9 mouse cellular contexts compared by ENCODE assay signal in the genomic region with DNA sequence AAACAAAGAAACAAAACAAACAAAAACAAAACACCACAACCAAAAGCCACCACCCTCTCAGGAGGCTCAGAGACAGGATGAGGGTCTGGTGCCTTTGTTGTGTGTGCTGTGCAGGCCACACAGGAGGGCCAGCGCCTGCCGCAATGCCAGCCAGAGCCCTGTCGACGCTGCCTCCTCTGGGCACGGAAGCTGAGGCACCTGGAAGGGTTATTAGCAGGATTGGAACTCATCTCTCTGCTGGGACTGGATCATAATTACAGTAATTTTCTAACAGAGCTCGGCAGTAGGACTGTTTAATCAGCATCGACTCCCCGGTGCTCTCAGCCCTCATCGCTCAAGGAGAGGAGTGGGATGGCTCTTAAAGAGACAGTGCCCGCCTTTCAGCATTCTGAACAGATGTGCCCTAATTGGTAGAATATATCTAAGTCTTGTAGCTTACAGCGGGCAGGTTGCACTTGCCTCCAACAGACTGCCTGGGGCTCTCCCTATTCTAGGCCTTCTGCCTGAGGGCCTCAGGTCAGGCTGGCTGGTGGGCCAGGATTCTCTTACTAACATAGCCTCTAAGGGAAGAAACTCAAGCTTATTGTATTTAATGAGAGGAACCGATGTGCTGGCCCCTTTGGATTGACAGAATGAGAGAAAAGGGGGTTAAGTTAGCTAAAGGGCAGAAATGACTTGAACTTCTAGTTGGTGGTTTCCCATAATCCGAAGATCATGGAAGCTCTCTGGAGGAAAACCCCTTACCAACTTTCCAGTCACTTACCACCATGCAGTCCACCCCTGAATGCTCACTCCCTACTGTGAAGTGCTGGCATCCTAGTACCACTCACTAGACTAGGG. TPM values are rescaled to one million over a fixed set of nuclear protein-coding genes. Genes with fewer than 3 reads are reported as not detected.
A peak's percentile ranks its signal among the peaks of the same experiment; 100 is the strongest.
DNase-seq lines count a peak whose midpoint lies in the region; ATAC-seq and TF ChIP-seq lines count a peak whose summit lies in the region.
"Had no signal": no experiment of that assay in that cellular context is flagged by ENCODE, and none has a peak within 500 bp of the region (broad histone marks: within the 10 kb centered on the region; RNA-seq: fewer than 3 reads in every experiment).

No protein-coding gene starts in this region.

- H3K4me3 ChIP-seq in kidney, adult 2 months (ENCODE audit: insufficient read depth, low read depth, low read length), result no peak overlapping the region
- H3K4me3 ChIP-seq in brown adipose tissue, adult 24 weeks (ENCODE audit: insufficient read depth, low read depth, low read length), result no peak overlapping the region; the same call in 1 of the 2 replicates
- no peak overlapping the region for H3K4me3 ChIP-seq in forebrain, embryonic 16.5 days (replicated peaks; ENCODE audit: low read length)
- H3K4me3 ChIP-seq in midbrain, embryonic 14.5 days (replicated peaks; ENCODE audit: low read depth, low read length), result no peak overlapping the region

- 0 out of 2 replicates have a peak, but pooled peaks cover 2% of the 10 kb centered on the region for H3K4me1 ChIP-seq in kidney, adult 2 months (ENCODE audit: control insufficient read depth, insufficient read depth, low read length)
- peaks cover 38% of the 10 kb centered on the region for H3K4me1 ChIP-seq in brown adipose tissue, adult 24 weeks (ENCODE audit: control insufficient read depth, insufficient read depth, insufficient read length, low read length)
- peaks cover 18% of the 10 kb centered on the region for H3K4me1 ChIP-seq in forebrain, embryonic 16.5 days (replicated peaks; ENCODE audit: control insufficient read depth, insufficient read depth, low read length)
- H3K4me1 ChIP-seq in midbrain, embryonic 14.5 days (ENCODE audit: control insufficient read depth, insufficient read depth, low read length), result peaks cover 20% of the 10 kb centered on the region; the same call in 1 of the 2 replicates

- no peak for DNase-seq in kidney, adult 2 months
- no peak for DNase-seq in kidney, postnatal 4 days
- peak; percentile 58 for DNase-seq in midbrain, embryonic 14.5 days
- no peak for DNase-seq in adrenal gland, postnatal 14 days
- no peak for DNase-seq in urinary bladder, postnatal 36 days (ENCODE audit: low spot score in 2 of 2)
- DNase-seq in retina, postnatal 1 day, result no peak
- DNase-seq: adrenal gland, adult 2 months had no signal

- no peak overlapping the region for H3K4me2 ChIP-seq in forebrain, embryonic 16.5 days (ENCODE audit: low read length)
- 0 out of 2 replicates have a peak overlapping the region, but pooled peaks have one; percentile 14 for H3K4me2 ChIP-seq in midbrain, embryonic 14.5 days (ENCODE audit: low read length)

- 79% methylated on average over 13 of the region's 13 CpGs for WGBS in kidney, adult 2 months
- 29% methylated on average over 13 of the region's 13 CpGs for WGBS in forebrain, embryonic 16.5 days
- 24% methylated on average over 13 of the region's 13 CpGs for WGBS in midbrain, embryonic 14.5 days

- no peaks in the 10 kb centered on the region for H3K27me3 ChIP-seq in kidney, adult 2 months (replicated peaks; ENCODE audit: control insufficient read depth, insufficient read depth, low read length)
- H3K27me3 ChIP-seq in forebrain, embryonic 16.5 days (replicated peaks; ENCODE audit: control insufficient read depth, insufficient read depth, low read length), result no peaks in the 10 kb centered on the region
- H3K27me3 ChIP-seq in midbrain, embryonic 14.5 days (ENCODE audit: control insufficient read depth, insufficient read depth, low read length), result no peaks in the 10 kb centered on the region

- peaks cover 2% of the 10 kb centered on the region for H3K36me3 ChIP-seq in kidney, adult 2 months (ENCODE audit: control insufficient read depth, insufficient read depth, low read length)
- H3K36me3 ChIP-seq in forebrain, embryonic 16.5 days (ENCODE audit: control insufficient read depth, insufficient read depth), result peaks cover 7% of the 10 kb centered on the region; the same call in 1 of the 2 replicates
- peaks cover 21% of the 10 kb centered on the region for H3K36me3 ChIP-seq in midbrain, embryonic 14.5 days (ENCODE audit: control insufficient read depth, insufficient read depth, low read length)

- ATAC-seq in forebrain, embryonic 16.5 days, result peak; percentile 37; the same call in 1 of the 2 replicates
- no peak for ATAC-seq in midbrain, embryonic 14.5 days (ENCODE audit: low FRiP score, low TSS enrichment)

- H3K27ac ChIP-seq in kidney, adult 2 months (ENCODE audit: insufficient read depth, low read depth, low read length), result peak overlapping the region; percentile 43
- H3K27ac ChIP-seq in brown adipose tissue, adult 24 weeks (replicated peaks; ENCODE audit: low read depth, low read length), result peak overlapping the region; percentile 97
- no peak overlapping the region for H3K27ac ChIP-seq in forebrain, embryonic 16.5 days (ENCODE audit: low read length)
- H3K27ac ChIP-seq in midbrain, embryonic 14.5 days (replicated peaks; ENCODE audit: low read depth, low read length), result 0 out of 2 replicates have a peak overlapping the region, but pooled peaks have one; percentile 43

- no peak overlapping the region for H3K9ac ChIP-seq in forebrain, embryonic 16.5 days (replicated peaks; ENCODE audit: low read depth, low read length)
- H3K9ac ChIP-seq in midbrain, embryonic 14.5 days (replicated peaks; ENCODE audit: low read length), result no peak overlapping the region

- TF ChIP-seq POLR2A in kidney, adult 2 months (IDR thresholded peaks at IDR 0.05; ENCODE audit: low read depth, low read length), result no peak

- TF ChIP-seq CTCF in kidney, adult 2 months (conservative IDR thresholded peaks at IDR 0.05; ENCODE audit: insufficient read depth, insufficient read length, low read depth, low read length), result no peak

- no peaks in the 10 kb centered on the region for H3K9me3 ChIP-seq in forebrain, embryonic 16.5 days (ENCODE audit: control insufficient read depth, low read length)
- no peaks in the 10 kb centered on the region for H3K9me3 ChIP-seq in midbrain, embryonic 14.5 days (ENCODE audit: control insufficient read depth, low read length)

RNA-seq across cellular contexts. Expression of gene Snx11, which starts 12.6 kb away (rescaled TPM):
- 13.2 and 13.7 TPM in 2 replicates for polyA plus RNA-seq in kidney, adult 2 months (2012; rRNA removed)
- 4.0 and 7.6 TPM in 2 replicates for polyA plus RNA-seq in brown adipose tissue, adult 24 weeks (2012; ENCODE audit: insufficient read depth, insufficient read length, missing spikeins)
- polyA plus RNA-seq in forebrain, embryonic 16.5 days (2015; fragmentation: Nextera tagmentation; extraction: Ambion mirVana), result 43.1 and 44.1 TPM in 2 replicates
- 25.8 and 29.6 TPM in 2 replicates for polyA plus RNA-seq in midbrain, embryonic 14.5 days (2014; fragmentation: Nextera tagmentation; extraction: Ambion mirVana)
- total RNA-seq in adrenal gland, postnatal 14 days (2021), result 23.4 and 27.2 TPM in 2 replicates

RNA-seq across cellular contexts. Expression of gene Cbx1, which starts 24.2 kb away (rescaled TPM):
- polyA plus RNA-seq in kidney, adult 2 months (2012; rRNA removed), result 17.9 and 18.7 TPM in 2 replicates
- 24.3 and 31.2 TPM in 2 replicates for polyA plus RNA-seq in brown adipose tissue, adult 24 weeks (2012; ENCODE audit: insufficient read depth, insufficient read length, missing spikeins)
- 87.7 and 93.3 TPM in 2 replicates for polyA plus RNA-seq in forebrain, embryonic 16.5 days (2015; fragmentation: Nextera tagmentation; extraction: Ambion mirVana)
- polyA plus RNA-seq in midbrain, embryonic 14.5 days (2014; fragmentation: Nextera tagmentation; extraction: Ambion mirVana), result 73.9 and 76.4 TPM in 2 replicates
- 69.8 and 78.1 TPM in 2 replicates for total RNA-seq in adrenal gland, postnatal 14 days (2021)
